Mouse (Mus musculus): ENCODE data around the gene Psmb11. TPM values are rescaled to one million over a fixed set of nuclear protein-coding genes. Genes with fewer than 3 reads are reported as not detected.

The Psmb11 gene
- polyA plus RNA-seq, 1 experiment from 2014 or later, result not detected

DNA sequence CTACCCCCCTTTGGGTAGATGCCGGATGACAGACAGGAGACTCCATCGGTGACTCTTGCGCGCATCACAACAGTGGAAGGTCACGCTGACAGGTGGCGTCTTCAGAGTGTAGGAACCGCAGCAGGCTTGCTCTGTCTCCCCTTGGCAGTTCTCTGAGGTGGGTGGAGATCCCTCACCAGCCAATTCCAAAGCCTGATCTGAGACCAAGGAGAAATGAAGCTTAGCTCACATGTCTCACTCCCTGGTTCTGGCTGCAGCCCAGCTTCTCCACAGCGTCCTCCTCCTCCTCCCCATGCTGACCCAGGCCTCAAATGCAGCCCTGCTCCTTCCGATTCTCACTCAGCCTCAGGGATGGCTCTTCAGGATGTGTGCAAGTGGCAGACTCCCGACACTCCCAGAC, 3.7 kb downstream of the Psmb11 start:
- no peaks in the 10 kb centered on the region for H3K9me3 ChIP-seq (replicated peaks; ENCODE audit: control insufficient read depth, low read length)
- ATAC-seq (replicated peaks; ENCODE audit: insufficient number of reproducible peaks, low FRiP score, low TSS enrichment), result no peak
- H3K27me3 ChIP-seq (ENCODE audit: control insufficient read depth, insufficient read depth, low read length), result peaks cover 4% of the 10 kb centered on the region; the same call in 1 of the 2 replicates
- H3K9ac ChIP-seq (ENCODE audit: low read depth, low read length), result no peak overlapping the region
- WGBS (ENCODE audit: insufficient replicate concordance), result 62% methylated on average over 10 of the region's 10 CpGs
- H3K36me3 ChIP-seq (ENCODE audit: control insufficient read depth, insufficient read depth, low read length), result no peaks in the 10 kb centered on the region
- no peak overlapping the region for H3K4me2 ChIP-seq
- H3K4me1 ChIP-seq (ENCODE audit: control insufficient read depth, insufficient read depth, low read length), result no peaks in the 10 kb centered on the region
- H3K4me3 ChIP-seq (ENCODE audit: low read depth, low read length), result no peak overlapping the region
- no peak overlapping the region for H3K27ac ChIP-seq (ENCODE audit: low read depth, low read length)

DNA sequence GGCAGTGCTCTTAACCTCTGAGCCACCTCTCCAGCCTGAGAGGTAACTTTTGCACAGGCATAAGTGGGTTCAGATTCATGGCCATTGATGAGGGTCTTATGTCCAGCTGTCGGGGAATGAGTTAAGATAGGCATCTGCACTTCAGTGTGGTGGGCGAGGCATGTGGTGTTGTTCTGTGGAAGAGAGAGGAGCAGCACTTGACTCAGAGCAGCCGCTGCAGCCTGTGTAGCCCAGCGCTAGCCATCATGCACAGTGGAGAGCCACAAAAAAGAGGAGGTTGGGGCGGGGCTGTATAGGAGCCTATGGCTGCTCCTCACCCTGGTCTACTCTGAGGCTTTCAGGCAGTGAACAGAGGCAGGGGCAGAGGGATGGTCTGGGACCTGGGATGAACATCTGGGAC, 6.9 kb downstream of the Psmb11 start:
- H3K9me3 ChIP-seq (replicated peaks; ENCODE audit: control insufficient read depth, low read length), result no peaks in the 10 kb centered on the region
- H3K4me1 ChIP-seq (ENCODE audit: control insufficient read depth, insufficient read depth, low read length), result no peaks in the 10 kb centered on the region
- peaks cover 4% of the 10 kb centered on the region; the same call in 1 of the 2 replicates for H3K27me3 ChIP-seq (ENCODE audit: control insufficient read depth, insufficient read depth, low read length)
- ATAC-seq (replicated peaks; ENCODE audit: insufficient number of reproducible peaks, low FRiP score, low TSS enrichment), result no peak
- H3K9ac ChIP-seq (ENCODE audit: low read depth, low read length), result no peak overlapping the region
- H3K4me3 ChIP-seq (ENCODE audit: low read depth, low read length), result no peak overlapping the region
- H3K27ac ChIP-seq (ENCODE audit: low read depth, low read length), result no peak overlapping the region
- no peak overlapping the region for H3K4me2 ChIP-seq
- WGBS (ENCODE audit: insufficient replicate concordance), result 59% methylated on average over 5 of the region's 5 CpGs
- H3K36me3 ChIP-seq (ENCODE audit: control insufficient read depth, insufficient read depth, low read length), result peaks cover 8% of the 10 kb centered on the region

DNA sequence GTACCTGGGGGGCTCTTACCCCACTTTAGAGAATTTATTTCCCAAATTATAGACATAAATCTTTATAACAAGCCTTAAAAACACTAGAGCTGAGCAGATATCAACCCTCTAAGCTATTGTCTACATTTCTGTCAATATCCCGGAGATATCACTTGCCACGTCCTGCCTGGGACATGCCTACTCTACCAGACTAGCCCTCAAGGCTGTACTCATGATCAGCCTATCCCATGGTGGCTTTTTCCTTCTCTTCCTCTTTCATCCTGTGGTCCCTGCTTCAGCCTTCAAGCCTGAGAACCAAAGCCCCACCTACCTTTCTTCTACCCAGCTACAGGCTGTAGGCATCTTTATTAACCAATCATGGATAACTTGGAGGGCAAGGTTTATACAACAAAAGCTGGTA, 8.6 kb downstream of the Psmb11 start:
- 69% methylated on average over 2 of the region's 2 CpGs for WGBS (ENCODE audit: insufficient replicate concordance)
- no peaks in the 10 kb centered on the region for H3K4me1 ChIP-seq (ENCODE audit: control insufficient read depth, insufficient read depth, low read length)
- H3K4me3 ChIP-seq (ENCODE audit: low read depth, low read length), result no peak overlapping the region
- no peak overlapping the region for H3K9ac ChIP-seq (ENCODE audit: low read depth, low read length)
- H3K4me2 ChIP-seq, result no peak overlapping the region
- no peaks in the 10 kb centered on the region for H3K9me3 ChIP-seq (replicated peaks; ENCODE audit: control insufficient read depth, low read length)
- H3K27ac ChIP-seq (ENCODE audit: low read depth, low read length), result no peak overlapping the region
- no peak for ATAC-seq (replicated peaks; ENCODE audit: insufficient number of reproducible peaks, low FRiP score, low TSS enrichment)
- peaks cover 13% of the 10 kb centered on the region for H3K36me3 ChIP-seq (ENCODE audit: control insufficient read depth, insufficient read depth, low read length)
- H3K27me3 ChIP-seq (ENCODE audit: control insufficient read depth, insufficient read depth, low read length), result peaks cover 4% of the 10 kb centered on the region; the same call in 1 of the 2 replicates

DNA sequence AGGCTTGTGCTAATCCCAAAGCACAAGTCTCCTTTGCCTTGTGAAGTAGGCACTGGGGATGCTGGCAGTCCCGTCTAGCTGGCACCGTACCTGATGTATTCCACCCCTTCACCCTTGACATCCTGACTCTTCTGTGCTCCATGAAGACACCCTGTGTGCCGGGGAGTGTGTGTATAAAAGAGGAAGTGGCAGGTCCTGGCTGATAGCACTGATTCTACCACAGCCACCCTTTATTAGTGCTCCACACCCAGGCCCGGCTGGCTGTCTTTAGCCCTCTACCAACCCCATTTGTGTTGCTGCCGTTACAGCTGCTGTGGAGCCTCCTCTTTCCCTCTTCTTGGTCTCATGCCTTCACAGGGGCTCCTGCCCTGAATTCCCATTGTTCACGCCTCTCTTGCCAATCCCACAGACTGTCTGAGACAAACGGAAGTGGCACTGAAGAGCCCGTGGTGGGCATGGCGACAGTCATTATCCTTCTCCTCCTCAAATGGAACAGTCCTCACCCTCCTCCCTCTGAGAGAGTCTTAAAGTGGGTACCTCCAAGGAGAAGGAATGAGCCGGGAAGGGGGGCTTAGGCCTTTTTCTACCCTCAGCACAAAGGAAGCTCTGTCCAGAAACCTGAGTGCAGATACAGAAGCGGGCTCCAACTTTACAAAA, 9.5 kb downstream of the Psmb11 start:
- ATAC-seq (replicated peaks; ENCODE audit: insufficient number of reproducible peaks, low FRiP score, low TSS enrichment), result no peak
- no peaks in the 10 kb centered on the region for H3K9me3 ChIP-seq (replicated peaks; ENCODE audit: control insufficient read depth, low read length)
- H3K27ac ChIP-seq (ENCODE audit: low read depth, low read length), result no peak overlapping the region
- WGBS (ENCODE audit: insufficient replicate concordance), result 75% methylated on average over 11 of the region's 11 CpGs
- no peaks in the 10 kb centered on the region for H3K4me1 ChIP-seq (ENCODE audit: control insufficient read depth, insufficient read depth, low read length)
- H3K27me3 ChIP-seq (ENCODE audit: control insufficient read depth, insufficient read depth, low read length), result peaks cover under 1% of the 10 kb centered on the region; the same call in 1 of the 2 replicates
- H3K4me2 ChIP-seq, result no peak overlapping the region
- H3K4me3 ChIP-seq (ENCODE audit: low read depth, low read length), result no peak overlapping the region
- H3K36me3 ChIP-seq (ENCODE audit: control insufficient read depth, insufficient read depth, low read length), result peaks cover 14% of the 10 kb centered on the region
- H3K9ac ChIP-seq (ENCODE audit: low read depth, low read length), result no peak overlapping the region

DNA sequence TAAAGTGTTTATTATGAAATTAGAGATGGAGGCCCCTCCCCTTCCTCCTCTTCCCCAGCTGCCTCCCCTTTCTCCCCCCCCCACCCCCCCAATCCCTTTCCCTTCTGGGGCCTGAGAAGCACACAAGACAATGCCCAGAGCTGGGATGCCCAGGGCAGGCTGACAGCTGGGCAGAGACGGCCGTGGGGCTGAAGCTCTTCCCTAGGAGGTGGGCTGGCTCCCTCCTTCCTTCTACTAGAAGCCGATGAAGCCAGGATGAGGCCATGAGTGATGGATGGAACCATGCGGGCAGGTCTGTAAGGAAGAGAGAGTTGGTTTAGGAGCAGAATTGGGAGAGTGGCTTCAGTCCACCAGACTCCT, 10.0 kb downstream of the Psmb11 start:
- peaks cover 17% of the 10 kb centered on the region for H3K36me3 ChIP-seq (ENCODE audit: control insufficient read depth, insufficient read depth, low read length)
- ATAC-seq (replicated peaks; ENCODE audit: insufficient number of reproducible peaks, low FRiP score, low TSS enrichment), result no peak
- WGBS (ENCODE audit: insufficient replicate concordance), result 81% methylated on average over 4 of the region's 4 CpGs
- H3K9me3 ChIP-seq (replicated peaks; ENCODE audit: control insufficient read depth, low read length), result no peaks in the 10 kb centered on the region
- no peak overlapping the region for H3K4me2 ChIP-seq
- H3K4me1 ChIP-seq (ENCODE audit: control insufficient read depth, insufficient read depth, low read length), result no peaks in the 10 kb centered on the region
- H3K4me3 ChIP-seq (ENCODE audit: low read depth, low read length), result no peak overlapping the region
- H3K9ac ChIP-seq (ENCODE audit: low read depth, low read length), result no peak overlapping the region
- no peak overlapping the region for H3K27ac ChIP-seq (ENCODE audit: low read depth, low read length)
- H3K27me3 ChIP-seq (ENCODE audit: control insufficient read depth, insufficient read depth, low read length), result no peaks in the 10 kb centered on the region

DNA sequence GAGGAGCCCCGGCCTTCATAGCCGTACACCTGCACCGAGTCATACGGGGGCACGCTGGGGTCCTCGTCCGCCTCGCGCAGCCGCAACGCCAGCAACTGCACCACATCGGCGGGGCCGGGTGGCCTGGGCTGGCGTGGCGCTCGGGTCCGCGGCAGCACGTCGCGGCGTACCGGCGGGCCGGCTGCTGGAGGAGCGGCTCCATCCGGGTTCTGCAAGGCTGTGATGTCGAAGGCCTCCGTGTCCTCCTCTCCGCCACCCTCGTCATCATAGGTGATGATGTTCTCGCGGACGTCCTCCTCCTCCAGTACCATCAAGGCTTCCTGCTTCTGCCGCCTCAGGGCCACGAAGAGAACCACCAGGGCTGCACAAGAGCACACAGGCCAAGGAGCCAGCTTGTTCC, 11.0 kb downstream of the Psmb11 start:
- H3K4me3 ChIP-seq (ENCODE audit: low read depth, low read length), result no peak overlapping the region
- no peaks in the 10 kb centered on the region for H3K9me3 ChIP-seq (replicated peaks; ENCODE audit: control insufficient read depth, low read length)
- H3K4me1 ChIP-seq (ENCODE audit: control insufficient read depth, insufficient read depth, low read length), result no peaks in the 10 kb centered on the region
- 83% methylated on average over 37 of the region's 37 CpGs for WGBS (ENCODE audit: insufficient replicate concordance)
- no peak overlapping the region for H3K27ac ChIP-seq (ENCODE audit: low read depth, low read length)
- peaks cover 23% of the 10 kb centered on the region for H3K36me3 ChIP-seq (ENCODE audit: control insufficient read depth, insufficient read depth, low read length)
- no peak overlapping the region for H3K9ac ChIP-seq (ENCODE audit: low read depth, low read length)
- no peaks in the 10 kb centered on the region for H3K27me3 ChIP-seq (ENCODE audit: control insufficient read depth, insufficient read depth, low read length)
- ATAC-seq (replicated peaks; ENCODE audit: insufficient number of reproducible peaks, low FRiP score, low TSS enrichment), result no peak
- no peak overlapping the region for H3K4me2 ChIP-seq

DNA sequence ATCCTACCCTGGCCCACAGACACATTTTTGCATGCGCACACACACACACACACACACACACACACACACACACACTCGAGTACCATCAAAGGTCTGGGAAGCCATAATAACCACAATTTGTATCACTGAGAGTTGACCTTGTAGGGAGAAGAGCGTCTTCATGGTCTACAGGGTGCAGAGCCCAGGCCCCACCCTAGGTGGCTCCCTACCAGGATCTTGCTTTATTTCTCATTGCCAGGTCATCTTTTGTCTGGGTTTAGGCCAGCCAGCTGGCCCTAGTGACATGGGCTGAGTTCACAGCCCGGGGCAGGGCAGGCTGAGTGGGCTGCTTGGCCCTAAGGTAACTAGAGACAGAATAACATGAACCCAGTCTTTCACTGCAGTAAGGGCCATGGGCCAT, 12.9 kb downstream of the Psmb11 start:
- Histone ChIP-seq H3K9me3 (replicated peaks; ENCODE audit: control insufficient read depth, low read length) (no peaks in the 10 kb centered on the region), H3K36me3 (ENCODE audit: control insufficient read depth, insufficient read depth, low read length) (peaks cover 23% of the 10 kb centered on the region), H3K27ac (ENCODE audit: low read depth, low read length) (no peak overlapping the region), H3K27me3 (ENCODE audit: control insufficient read depth, insufficient read depth, low read length) (no peaks in the 10 kb centered on the region), H3K9ac (ENCODE audit: low read depth, low read length) (no peak overlapping the region), H3K4me3 (ENCODE audit: low read depth, low read length) (no peak overlapping the region), H3K4me2 (no peak overlapping the region), H3K4me1 (ENCODE audit: control insufficient read depth, insufficient read depth, low read length) (no peaks in the 10 kb centered on the region)
- whole genome bisulfite sequencing (ENCODE audit: insufficient replicate concordance), result 76% methylated on average over 4 of the region's 4 CpGs
- no peak for ATAC-seq (replicated peaks; ENCODE audit: insufficient number of reproducible peaks, low FRiP score, low TSS enrichment)

GRCm38 (mm10) chr14:54636954-54637353, 15.7 kb downstream of the Psmb11 start:
- peaks cover 16% of the 10 kb centered on the region for H3K36me3 ChIP-seq (ENCODE audit: control insufficient read depth, insufficient read depth, low read length)
- no peak overlapping the region for H3K27ac ChIP-seq (ENCODE audit: low read depth, low read length)
- H3K9me3 ChIP-seq (replicated peaks; ENCODE audit: control insufficient read depth, low read length), result no peaks in the 10 kb centered on the region
- H3K9ac ChIP-seq (ENCODE audit: low read depth, low read length), result no peak overlapping the region
- H3K27me3 ChIP-seq (ENCODE audit: control insufficient read depth, insufficient read depth, low read length), result no peaks in the 10 kb centered on the region
- 54% methylated on average over 8 of the region's 8 CpGs for WGBS (ENCODE audit: insufficient replicate concordance)
- H3K4me2 ChIP-seq, result no peak overlapping the region
- H3K4me3 ChIP-seq (ENCODE audit: low read depth, low read length), result no peak overlapping the region
- ATAC-seq (replicated peaks; ENCODE audit: insufficient number of reproducible peaks, low FRiP score, low TSS enrichment), result no peak
- H3K4me1 ChIP-seq (ENCODE audit: control insufficient read depth, insufficient read depth, low read length), result peaks cover 7% of the 10 kb centered on the region; the same call in 1 of the 2 replicates

DNA sequence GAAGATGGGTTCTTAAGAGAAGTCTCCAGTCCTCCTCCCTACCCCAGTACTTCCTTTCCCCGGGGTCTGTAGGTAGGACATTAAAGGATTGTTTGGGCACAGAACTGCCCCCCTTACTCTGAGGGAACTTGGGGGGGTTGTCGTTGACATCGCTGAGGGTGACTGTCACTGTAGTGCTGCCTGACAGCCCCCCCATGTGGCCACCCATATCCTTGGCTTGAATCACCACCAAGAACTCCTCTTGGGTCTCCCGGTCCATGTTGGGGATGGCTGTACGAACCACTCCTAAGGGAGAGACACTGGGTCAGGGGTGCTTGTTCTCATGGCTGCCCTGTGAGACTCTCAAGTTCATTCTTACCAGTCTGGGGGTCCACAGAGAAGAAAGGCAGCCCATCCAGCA, 17.0 kb downstream of the Psmb11 start:
- H3K4me2 ChIP-seq, result no peak overlapping the region
- H3K36me3 ChIP-seq (ENCODE audit: control insufficient read depth, insufficient read depth, low read length), result peaks cover 25% of the 10 kb centered on the region
- no peaks in the 10 kb centered on the region for H3K9me3 ChIP-seq (replicated peaks; ENCODE audit: control insufficient read depth, low read length)
- no peak overlapping the region for H3K9ac ChIP-seq (ENCODE audit: low read depth, low read length)
- no peaks in the 10 kb centered on the region for H3K27me3 ChIP-seq (ENCODE audit: control insufficient read depth, insufficient read depth, low read length)
- WGBS (ENCODE audit: insufficient replicate concordance), result 65% methylated on average over 5 of the region's 5 CpGs
- no peak overlapping the region for H3K27ac ChIP-seq (ENCODE audit: low read depth, low read length)
- ATAC-seq (replicated peaks; ENCODE audit: insufficient number of reproducible peaks, low FRiP score, low TSS enrichment), result no peak
- H3K4me3 ChIP-seq (ENCODE audit: low read depth, low read length), result no peak overlapping the region
- H3K4me1 ChIP-seq (ENCODE audit: control insufficient read depth, insufficient read depth, low read length), result peaks cover 7% of the 10 kb centered on the region; the same call in 1 of the 2 replicates
